Mouse (Mus musculus): Measurements from ENCODE around the gene Gtpbp1. TPM values are rescaled to one million over a fixed set of nuclear protein-coding genes. Genes with fewer than 3 reads are reported as not detected.
A peak's percentile ranks its signal among the peaks of the same experiment; 100 is the strongest.

Gene Gtpbp1
- total RNA-seq, 2 experiments from 2014 or later, result 28.8 to 30.2 TPM

DNA sequence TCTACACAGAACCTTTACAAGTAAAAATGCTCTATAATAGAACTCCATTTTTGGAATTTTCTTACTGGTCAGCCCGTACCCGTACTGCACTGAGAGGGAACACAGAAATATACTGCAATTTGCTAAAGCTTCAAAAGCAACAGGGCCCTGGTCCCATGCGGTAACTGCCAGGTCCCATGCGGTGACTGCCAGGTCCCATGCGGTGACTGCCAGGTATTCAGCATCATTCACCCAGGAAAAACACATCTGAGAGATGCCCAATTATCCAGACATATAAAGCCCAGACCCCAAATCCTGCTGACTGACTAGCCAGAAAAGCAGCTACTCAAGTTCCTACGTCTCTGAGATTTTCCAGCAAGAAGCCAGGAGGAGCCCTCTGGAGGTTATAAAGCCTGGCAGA, 6.0 kb upstream of the Gtpbp1 start:
- no peak for DNase-seq (ENCODE audit: low spot score in 2 of 2)

DNA sequence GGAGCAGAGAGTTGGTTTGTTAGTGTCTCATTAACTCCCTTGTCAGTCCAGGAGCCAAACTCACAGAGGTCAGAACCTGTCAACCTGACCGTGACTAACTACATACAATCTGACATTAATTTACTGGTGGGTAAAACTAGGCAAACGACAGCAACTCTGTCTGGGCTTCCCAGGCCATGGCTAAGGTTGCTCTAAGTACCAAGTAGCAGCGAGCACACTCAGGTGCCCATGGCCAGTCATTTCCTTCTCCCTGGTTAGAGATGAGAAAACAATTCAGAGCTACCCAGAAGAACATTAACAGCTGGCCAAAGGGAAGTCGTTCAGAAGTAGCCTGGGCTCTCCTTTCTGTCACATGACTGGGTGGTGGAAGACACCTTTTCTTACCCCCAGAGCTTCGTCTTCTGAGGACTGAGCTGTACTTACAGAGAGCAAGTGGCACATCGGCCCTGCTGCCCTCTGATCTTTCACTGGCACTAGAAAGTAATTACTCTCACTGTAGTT, 5.5 kb upstream of the Gtpbp1 start:
- DNase-seq (ENCODE audit: low spot score in 2 of 2), result no peak

DNA sequence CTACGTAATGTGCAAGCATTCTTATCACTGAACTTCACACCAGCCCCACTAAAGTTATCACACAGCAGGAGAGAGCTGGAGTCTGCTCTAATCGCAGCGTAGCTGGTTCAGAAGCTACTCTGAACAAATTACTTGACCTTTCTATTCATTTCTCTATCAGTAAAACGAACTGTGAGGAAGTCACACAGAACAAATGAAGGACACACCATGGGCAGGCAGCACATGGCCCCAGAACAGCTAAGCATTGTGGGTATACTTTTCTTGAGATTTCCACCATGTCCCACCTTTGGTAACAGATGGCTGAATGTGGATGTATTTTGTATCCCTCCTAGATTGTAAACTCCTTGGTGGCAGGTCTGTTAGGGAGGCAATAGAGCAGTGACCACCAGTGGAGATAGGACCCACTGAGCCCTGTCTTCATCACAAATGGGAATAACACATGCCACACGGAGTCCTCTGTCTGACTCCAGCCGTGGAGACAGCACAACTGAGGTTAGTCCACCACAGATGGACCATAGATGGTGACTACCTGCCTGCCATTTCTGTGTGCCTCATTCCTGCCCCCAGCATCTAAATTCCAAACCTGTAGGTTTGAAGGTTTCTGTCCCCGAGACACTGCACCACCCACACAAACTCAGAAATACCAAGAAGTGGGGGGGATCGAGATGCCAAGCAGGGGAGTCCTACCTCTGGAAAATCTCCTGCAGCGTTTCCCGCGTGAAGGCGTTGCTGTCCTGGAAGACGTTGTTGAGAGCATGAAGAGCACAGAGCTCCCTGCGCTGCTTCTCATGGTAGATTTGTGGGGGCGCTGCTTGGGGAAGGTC, 4.4 kb upstream of the Gtpbp1 start:
- no peak for DNase-seq (ENCODE audit: low spot score in 2 of 2)

DNA sequence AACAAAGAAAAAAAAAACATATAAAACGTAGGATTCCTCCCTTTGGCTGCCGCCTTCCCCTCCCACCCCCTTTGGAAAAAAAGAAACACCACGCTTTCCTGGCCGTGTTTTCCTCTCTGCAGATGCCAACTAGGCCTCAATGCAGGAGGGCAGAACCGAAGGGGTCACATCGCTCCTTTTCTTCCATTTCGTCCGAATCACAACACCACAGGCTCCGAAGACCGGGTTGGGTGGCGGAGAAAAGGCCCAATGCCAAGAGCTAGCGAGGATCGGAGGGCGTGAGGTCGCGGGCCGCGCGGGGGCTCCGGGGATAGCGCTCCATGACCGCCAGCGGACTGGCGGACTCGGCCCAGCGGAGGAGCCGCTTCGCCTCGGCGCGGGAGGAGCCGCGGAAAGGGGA, 3.5 kb upstream of the Gtpbp1 start:
- DNase-seq (ENCODE audit: low spot score in 2 of 2), result no peak

DNA sequence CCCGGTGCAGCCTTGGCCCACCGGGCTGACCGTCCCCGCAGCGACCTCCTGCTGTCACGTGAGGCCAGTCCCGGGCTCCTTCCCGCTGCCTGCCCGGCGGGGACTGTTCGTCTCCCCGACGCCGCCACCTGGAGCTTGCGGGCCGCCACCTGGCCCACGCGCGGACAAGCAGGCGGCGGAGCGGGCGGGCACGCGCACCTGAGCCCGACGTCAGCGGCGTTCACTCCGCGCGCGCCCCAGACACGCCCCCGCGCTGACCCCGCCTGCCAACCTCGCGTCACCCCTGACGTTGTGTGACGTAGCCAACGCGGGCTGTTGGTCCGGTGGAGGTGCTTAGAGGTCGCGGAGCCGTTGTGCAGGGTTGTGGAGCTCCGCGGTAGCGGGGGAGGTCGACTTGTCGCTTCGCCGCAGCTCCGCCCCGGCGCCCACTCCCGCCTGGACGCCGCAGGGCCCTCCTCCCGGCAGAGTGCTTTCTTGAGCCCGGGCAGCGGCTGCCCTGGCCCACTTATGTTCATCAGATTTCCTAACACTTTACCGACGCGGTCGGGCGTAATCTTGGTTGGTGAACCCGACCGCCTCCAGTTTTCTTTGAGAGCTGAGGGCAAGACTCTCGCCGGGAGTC, 2.9 kb upstream of the Gtpbp1 start, which contains the start of gene Josd1:
Josd1 (minus strand) TSS at position 274 of the 622 bp plus-strand sequence.
- DNase-seq (ENCODE audit: low spot score in 2 of 2), result peak; percentile 98 to 99

DNA sequence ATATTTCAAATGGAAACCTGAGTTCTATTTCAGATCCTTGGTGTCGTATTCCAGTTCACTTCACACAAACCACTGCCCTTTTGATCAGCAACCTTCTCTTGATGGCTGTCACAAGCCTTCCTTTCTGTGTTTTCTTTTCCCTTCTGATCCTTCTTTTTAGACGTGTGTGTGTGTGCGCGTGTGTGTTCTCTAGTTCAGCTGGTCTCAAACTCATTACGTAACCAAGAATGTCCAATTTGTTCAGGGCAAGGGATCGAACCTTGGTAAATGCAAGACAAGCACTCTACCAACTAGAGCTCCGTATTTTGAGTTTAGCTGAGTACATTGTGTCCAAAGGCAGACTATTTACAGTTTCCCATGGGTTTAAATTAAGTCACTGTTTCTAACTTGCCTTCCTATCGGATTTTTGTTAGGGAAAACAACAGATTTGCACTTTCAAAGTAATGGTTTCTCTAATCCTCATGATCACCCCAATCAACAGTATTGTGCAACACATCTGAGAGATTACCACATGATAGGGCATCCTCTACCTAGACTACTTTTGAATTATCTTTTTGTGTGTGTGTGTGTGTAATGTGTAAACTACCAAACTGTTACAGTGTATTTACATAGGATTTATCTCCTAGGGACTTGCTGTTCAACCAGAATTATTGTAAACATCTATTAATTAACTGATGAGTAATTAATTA, 2.2 kb upstream of the Gtpbp1 start:
- DNase-seq (ENCODE audit: low spot score in 2 of 2), result no peak

DNA sequence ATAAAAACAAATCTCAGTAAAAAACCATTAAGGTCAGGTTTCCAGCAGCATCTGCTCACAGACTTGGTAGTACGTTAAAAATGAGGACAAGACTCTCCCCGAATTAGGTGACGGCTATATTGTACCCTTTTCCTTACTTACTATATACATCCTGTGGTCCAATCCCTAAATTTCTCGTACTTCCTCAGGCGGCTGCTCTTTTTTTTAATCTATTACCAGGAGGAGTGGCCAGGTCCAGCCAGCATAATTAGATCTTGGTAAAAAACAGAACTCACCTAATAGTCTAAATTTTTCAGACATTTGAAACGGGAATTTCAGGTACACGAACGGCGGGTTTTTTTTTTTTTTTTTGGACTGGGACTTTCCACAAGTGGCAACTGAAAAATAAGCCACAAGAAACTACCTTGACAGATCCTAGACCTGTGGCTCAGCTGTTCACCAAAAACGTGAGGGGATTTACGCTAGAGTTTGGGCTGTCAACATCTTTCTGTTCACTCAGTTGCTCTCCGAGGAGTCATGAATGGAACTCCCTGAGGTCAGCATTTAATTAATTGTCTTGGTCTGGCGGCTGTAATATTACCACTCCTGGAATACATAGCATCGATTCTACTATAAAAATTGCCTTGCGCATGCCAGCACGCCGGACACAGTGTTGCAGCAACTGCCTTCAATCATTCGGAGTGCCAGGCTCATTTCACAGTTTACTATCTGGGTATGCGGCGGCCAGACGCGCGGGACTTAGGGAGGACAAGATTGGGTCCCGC, 801 bp upstream of the Gtpbp1 start:
- DNase-seq (ENCODE audit: low spot score in 2 of 2), result no peak

DNA sequence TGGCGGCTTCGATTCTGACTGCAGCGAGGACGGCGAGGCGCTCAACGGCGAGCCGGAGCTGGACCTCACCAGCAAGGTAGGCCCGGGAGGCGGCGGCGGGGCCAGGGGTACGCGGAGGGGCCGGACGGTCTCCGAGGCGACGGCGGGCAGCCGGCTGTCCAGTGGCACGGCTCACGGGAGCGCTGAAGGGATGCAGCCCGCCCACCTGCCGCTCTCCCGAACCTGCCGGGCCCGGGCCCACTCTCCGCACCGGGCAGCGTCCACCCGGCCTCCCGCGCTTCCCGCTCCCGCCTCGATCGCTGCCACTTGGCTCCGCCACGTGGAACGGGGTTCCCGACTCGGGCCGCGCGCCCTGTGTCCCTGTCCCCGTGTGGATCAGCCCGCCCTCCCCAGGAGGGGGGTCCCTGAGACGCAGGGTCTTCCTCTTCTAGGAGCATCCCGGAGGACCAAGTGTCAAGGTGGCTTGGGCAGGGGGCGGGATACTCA, 421 bp downstream of the Gtpbp1 start:
- peak; percentile 53 to 60 for DNase-seq (ENCODE audit: low spot score in 2 of 2)

DNA sequence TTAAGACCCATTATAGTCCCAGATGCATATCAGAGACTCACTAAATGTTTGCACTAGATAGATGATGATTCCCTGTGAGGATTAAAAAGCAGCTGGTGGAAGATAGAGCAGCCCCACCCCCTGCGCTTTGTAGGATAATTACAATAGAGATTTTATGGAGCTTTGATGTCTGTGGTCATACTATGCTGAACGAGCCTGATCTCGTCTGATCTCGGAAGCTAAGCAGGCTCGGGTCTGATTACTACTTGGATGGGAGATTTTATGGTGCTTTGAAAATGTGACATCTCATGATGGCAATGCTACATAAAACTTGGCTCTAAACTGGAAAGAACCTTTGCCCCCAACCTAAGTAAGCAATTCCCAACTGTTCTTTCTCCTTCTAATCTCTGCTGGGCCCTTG, 1.7 kb downstream of the Gtpbp1 start:
- DNase-seq (ENCODE audit: low spot score in 2 of 2), result no peak

DNA sequence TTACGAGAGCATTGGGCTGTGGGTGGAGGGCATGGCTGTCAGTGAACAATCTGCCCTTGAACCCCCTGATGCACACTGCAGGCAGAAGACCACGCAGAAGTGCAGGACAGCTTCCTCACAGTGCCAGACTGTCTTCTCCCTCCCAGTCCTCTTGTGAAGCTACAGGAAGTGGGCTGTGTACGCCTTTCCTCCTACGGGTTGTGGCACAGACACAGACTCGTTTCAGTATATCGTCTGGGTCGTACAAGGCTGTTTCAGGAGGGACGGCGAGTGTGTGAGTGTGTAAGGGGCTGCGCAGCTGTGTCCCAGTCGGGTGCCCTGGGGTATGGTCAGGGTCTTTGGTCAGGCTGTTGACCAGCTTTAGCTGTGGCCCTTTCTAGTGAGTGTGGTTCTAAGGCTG, 3.1 kb downstream of the Gtpbp1 start:
- no peak for DNase-seq (ENCODE audit: low spot score in 2 of 2)

DNA sequence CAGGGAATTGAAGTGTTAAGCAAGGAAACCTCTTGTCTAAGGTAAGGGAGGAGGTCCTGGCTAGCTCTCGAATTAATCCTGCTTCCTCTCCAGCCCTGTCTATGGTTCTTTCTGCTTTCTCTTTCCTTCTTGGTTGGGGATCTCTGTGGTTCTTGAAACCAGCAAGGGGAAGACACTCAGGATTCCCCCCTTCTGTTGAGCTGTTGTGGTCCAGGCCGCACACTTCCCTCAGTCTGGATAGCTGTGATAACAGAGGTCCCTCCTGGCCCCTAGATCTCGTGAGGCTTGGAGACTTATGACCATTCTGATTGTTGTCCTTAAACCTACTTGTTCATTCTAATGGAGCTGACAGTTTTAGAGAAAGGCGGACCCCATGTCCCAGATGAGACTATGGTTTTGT, 3.9 kb downstream of the Gtpbp1 start:
- no peak for DNase-seq (ENCODE audit: low spot score in 2 of 2)

DNA sequence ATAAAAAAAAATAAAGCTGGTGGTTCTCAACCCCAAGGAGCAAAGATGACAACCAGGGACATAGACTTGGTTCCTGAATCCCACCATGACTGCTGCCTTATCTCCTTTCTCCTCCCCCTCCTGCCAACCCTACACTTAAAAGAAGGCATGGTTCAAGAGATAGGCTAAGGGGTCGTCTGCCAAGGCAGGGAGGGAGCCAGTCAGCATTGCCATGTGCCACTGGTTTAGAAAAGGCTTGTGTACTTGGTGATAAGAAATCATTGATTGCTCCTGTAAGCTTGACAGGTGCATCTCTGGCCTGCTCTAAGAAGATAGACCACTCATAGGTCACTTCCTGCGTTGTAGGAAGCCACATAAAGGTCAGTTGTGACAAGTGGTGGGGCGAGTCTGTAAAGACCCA, 4.9 kb downstream of the Gtpbp1 start:
- no peak for DNase-seq (ENCODE audit: low spot score in 2 of 2)

DNA sequence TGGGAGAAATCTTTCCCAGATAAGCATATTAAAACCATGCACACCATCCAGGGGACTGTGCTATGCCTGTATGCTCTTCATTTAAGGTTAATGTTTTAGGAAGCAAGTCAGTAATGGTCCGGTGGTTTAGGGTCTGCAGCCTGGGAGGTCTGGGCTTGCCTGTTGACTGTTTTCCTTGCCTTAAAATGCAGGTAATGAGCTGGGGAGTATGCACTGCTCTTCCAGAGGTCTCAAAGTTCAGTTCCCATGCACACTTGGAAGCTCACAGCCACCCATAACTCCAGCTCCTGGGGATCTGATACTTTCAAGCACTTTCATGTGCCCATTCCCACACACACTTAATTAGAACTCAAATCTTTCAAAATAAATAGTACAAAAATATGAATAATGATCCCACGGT, 5.9 kb downstream of the Gtpbp1 start:
- no peak for DNase-seq (ENCODE audit: low spot score in 2 of 2)

DNA sequence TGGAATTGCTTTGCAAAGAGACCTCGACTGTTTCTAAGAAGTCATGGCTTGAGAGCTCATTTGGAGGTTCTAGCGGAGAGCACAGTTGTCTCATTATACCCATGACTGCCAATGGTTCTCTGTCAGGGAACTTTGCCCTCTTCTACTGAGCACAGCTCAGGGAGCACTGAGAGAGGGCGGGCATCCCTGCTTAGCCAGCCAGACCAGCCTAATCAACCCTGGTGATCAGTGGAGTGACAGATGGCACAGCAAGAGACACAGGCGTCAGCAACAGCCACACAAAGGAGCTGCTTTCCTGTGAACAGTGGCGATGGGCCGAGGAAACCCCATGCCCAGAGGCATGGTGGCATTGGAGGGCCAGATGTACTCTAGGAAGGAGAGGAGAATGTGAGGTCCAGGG, 6.4 kb downstream of the Gtpbp1 start:
- no peak for DNase-seq (ENCODE audit: low spot score in 2 of 2)

DNA sequence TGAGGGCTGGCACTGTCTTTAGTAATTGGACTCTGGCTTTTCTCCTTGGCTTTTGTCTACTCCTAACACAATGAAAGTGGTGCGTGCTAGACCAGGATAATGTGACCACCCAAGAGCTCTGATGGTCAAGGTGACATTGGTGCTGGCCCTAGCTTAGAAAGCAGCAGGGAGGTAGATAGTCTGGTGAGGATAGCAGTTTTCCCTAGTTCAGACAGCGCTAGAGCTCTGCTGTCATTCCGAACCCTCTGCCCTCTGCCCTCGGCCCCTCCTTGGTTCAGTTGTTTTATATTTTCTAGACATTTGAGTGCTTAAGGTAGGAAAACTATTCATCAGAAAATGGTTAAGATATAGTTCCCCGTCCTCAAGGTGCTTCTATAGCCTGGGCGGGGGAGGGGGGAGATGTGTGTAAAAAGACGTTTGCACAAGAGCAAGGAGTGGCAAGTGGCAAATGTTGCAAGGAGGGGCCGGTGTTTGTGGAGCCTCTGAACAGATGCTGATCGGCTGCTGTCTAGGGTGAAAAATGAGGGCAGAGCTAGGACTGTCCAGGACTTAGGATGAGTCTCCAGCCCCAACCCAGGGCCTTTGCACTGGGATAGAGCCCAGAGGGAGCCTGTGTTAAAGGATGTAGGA, 7.0 kb downstream of the Gtpbp1 start:
- no peak for DNase-seq (ENCODE audit: low spot score in 2 of 2)

DNA sequence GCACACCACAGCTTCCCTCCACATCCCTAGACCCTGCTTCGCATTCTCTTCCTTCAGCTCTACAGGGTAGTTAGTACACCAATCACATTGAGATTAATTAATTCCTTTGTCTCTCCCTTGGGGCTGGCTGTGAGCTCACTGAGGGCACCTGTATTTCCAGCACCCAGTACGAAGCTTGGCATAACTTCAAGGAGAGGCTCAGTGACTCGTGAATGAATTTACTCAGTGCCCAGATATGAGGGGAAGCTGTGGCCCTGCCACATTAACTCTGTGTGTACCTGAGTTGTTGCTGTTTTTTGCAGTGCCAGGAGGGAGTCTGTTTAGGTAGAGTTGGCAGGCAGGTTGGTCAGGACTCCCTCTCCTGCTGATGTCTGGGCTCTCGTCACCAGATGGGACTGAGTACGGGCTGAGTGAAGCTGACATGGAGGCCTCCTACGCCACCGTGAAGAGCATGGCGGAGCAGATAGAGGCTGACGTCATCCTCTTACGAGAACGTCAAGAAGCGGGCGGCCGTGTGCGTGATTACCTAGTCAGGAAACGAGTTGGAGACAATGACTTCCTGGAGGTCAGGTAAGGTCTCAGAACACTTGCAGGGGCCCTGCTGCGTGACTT, 16.1 kb downstream of the Gtpbp1 start:
- DNase-seq (ENCODE audit: low spot score in 2 of 2), result no peak

DNA sequence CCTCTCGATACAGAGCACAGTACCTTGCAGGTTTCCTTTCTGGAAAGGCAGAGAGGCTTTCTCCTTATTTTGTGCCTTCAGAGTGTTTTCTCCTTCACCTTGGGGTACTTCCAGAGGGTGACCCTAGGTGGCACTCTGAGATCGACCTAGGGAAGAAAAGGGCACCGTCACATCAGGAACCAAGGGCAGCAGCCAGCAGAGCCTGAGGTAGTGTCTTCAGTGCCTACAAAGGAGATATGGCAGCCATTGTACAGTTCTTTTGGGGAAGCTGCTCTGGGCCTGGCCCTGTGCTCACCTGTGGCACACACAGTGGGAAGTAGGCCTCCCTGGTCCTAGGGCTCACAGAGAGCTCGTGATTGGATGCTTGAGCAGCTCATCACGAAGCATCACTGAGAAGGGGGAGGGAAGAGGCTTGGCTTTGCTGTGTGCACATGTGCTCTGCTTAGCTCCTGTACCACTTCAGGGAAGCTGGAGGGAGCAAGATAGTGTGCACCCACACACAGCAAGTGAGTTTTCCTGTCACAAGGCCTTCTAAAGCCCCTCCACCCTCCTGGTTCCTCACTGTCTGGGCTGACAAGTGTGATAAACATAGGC, 17.7 kb downstream of the Gtpbp1 start:
- no peak for DNase-seq (ENCODE audit: low spot score in 2 of 2)

DNA sequence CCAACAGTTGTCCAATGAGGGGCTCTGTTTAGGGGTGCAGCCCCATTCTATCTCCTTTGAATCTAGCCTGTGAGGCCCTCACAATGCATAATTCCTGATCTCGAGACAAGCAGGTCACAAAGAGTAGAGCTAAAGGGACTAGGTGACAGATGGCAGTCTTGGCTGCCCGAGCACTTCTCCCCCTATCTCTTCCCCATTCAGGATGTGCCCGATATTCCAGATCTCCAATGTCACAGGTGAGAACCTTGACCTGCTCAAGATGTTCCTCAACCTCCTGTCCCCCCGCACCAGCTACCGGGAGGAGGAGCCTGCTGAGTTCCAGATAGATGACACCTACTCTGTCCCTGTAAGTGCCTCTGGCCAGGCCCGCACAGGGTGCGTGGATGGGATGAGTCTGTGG, 25.0 kb downstream of the Gtpbp1 start:
- DNase-seq (ENCODE audit: low spot score in 2 of 2), result no peak

DNA sequence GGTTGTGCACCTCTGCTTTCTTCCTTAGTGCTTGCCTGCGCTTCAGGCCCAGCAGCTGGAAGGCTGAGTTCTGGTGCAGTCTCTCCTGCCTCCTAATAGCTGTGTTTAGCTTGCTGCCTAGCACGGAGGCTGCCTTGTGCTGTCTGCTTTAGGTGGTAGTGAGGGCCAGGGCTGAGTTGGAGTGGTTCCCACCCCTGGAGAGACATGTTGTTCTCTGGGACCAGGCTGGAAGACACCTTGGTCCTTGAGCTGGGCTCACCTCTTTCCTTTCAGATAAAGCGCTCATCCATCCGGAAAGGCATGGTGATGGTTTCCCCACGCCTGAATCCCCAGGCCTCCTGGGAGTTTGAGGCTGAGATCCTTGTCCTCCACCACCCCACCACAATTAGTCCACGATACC, 26.1 kb downstream of the Gtpbp1 start:
- DNase-seq (ENCODE audit: low spot score in 2 of 2), result no peak

DNA sequence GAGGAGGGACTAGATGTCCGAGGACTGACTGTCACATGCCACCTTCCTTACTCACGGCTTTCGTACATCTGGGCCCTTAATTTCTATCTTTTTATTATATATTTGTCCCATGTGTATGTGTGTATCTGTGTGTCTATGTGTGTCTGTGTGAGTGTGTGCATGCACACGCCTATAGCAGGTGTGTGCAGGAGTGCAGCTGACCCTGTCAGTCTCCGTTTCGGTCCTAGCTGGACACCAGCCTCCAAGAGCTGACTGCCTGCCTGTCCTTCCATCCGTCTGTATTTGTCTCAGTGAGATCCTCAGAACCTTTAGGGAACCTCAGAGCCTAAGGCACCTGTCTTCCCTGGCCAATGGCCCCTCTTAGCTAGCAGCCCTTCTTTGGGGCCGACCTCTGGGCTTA, 29.6 kb downstream of the Gtpbp1 start:
- DNase-seq (ENCODE audit: low spot score in 2 of 2), result no peak

All from adrenal gland, adult 18-20 months (tissue).